Comparison of ENCODE assay signal across 8 mouse cellular contexts in genomic region chr14:24181811-24182506, GRCm38 (mm10).
DNase-seq lines count a peak whose midpoint lies in the region; ATAC-seq lines count a peak whose summit lies in the region.

No protein-coding gene starts in this region.

- peak; percentile 77 for ATAC-seq in forebrain, embryonic 13.5 days

- peaks cover 14% of the 10 kb centered on the region for H3K4me1 ChIP-seq in forebrain, embryonic 13.5 days

- WGBS in forebrain, embryonic 13.5 days: 32% methylated on average over 10 of the region's 10 CpGs

- intact Hi-C loops in heart, postnatal 14 days (cut with DNase I): loop anchor here (1.0 to 5.0 kb wide), 3 partner anchors 63 to 115 kb away; partner anchors contain the start of gene Dlg5

- DNase-seq in MN1 (ENCODE audit: low spot score): peak; percentile 76
- peak; percentile 60 for DNase-seq in cerebellum, adult 11 months
- DNase-seq in heart, postnatal 14 days: peak; percentile 67 to 78
- peak; percentile 78 to 82 for DNase-seq in kidney, postnatal 4 days
- peak; percentile 64 to 74 for DNase-seq in lung, adult 18-20 months
- peak; percentile 71 for DNase-seq in ovary, postnatal 36 days (ENCODE audit: low spot score)
- peak; percentile 33 to 67 for DNase-seq in urinary bladder, postnatal 36 days (ENCODE audit: low spot score in 2 of 2)

- H3K4me2 ChIP-seq in forebrain, embryonic 13.5 days: no peak overlapping the region

- H3K36me3 ChIP-seq in forebrain, embryonic 13.5 days (ENCODE audit: poor library complexity, severe bottlenecking): peaks cover 3% of the 10 kb centered on the region; the same call in 1 of the 2 replicates

- H3K9ac ChIP-seq in forebrain, embryonic 13.5 days: peak overlapping the region; percentile 21; the same call in 1 of the 2 replicates

- peak overlapping the region; percentile 35; the same call in 1 of the 2 replicates for H3K27ac ChIP-seq in forebrain, embryonic 13.5 days

- H3K9me3 ChIP-seq in forebrain, embryonic 13.5 days (replicated peaks): no peaks in the 10 kb centered on the region

- H3K27me3 ChIP-seq in forebrain, embryonic 13.5 days: no peaks in the 10 kb centered on the region

- no peak overlapping the region for H3K4me3 ChIP-seq in forebrain, embryonic 13.5 days
